Mouse (Mus musculus) layer of hippocampus, adult 2 months (tissue): ENCODE results near the gene Klc3. TPM values are rescaled to one million over a fixed set of nuclear protein-coding genes. Genes with fewer than 3 reads are reported as not detected.

ENCODE experiments used
- DNase-seq, 2 experiments: peaks; one replicate each; pipeline ENCODE4 v3.0.0; 2022; ENCODE audit warnings: low spot score in 2 of 2
- H3K27ac ChIP-seq: fragments of 200-600 bp; 2 replicates; pipeline ENCODE4 v1.8.1; 2022
- H3K4me3 ChIP-seq: fragments of 200-600 bp; 2 replicates; pipeline ENCODE4 v1.8.1; 2022; ENCODE audit warnings: mild to moderate bottlenecking
- CTCF ChIP-seq: fragments of 200-600 bp; conservative IDR thresholded peaks from 2 replicates; pipeline ENCODE4 v1.8.1; 2022; ENCODE audit warnings: antibody characterized with exemption, mild to moderate bottlenecking, moderate library complexity
- long read RNA-seq, 2 experiments: library from polyadenylated mRNA; stranded (forward); transcript quantifications; one replicate each; pipeline ENCODE4 v2.0.0; 2021; ENCODE audit warnings: borderline mapping rate in 2 of 2
- total RNA-seq, 2 experiments: library from RNA; stranded (reverse); gene quantifications; 2 replicates each; pipeline ENCODE4 v1.2.3; 2021

Gene Klc3
- total RNA-seq = 1 to 10 TPM; 3.2 to 3.5 TPM
- long read RNA-seq, experiment 1, partial matches to known transcripts = 1 of 2 reads
- long read RNA-seq, experiment 1, other reads (novel, unspliced or antisense) = 0 of 2 reads
- long read RNA-seq, experiment 2, partial matches to known transcripts = 0 of 1 reads
- long read RNA-seq, experiment 2, other reads (novel, unspliced or antisense) = 1 of 1 reads

DNA sequence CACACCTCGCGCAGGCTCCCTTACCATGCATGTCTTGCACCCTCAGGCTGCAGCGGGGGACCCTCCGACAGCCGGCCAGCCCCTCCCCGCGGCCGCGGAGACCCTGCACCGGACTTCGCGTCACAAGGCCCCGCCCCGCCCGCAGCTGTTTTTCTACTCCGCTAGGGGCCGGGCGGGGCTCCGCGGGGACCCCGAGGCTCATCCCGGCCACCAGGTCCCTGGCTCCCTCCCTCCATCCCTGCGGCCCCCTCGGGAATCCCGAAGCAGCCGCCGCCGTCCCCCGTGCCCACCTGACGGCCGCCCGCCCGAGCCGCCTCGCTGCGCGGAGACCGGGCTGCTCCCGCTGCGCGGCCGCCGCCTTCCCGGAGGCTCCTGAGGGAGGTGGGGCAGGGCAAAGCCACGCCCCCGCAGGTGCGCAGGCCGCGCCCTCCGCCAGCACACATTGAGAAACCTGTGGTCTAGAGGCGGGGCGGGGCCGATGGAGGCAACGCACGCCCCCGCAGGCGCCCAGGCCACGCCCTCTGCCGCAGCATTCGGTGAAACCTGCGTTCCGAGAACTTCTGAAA lies at the start of gene Klc3:
Gene Klc3, minus strand, starts transcription at position 374 of the 566 bp plus-strand sequence.
- peak within 1 kb of the TSS; percentile 54 for H3K4me3 ChIP-seq
- DNase-seq = no peak
- TF ChIP-seq CTCF = no peak
- H3K27ac ChIP-seq = no peak within 1 kb of the TSS

DNA sequence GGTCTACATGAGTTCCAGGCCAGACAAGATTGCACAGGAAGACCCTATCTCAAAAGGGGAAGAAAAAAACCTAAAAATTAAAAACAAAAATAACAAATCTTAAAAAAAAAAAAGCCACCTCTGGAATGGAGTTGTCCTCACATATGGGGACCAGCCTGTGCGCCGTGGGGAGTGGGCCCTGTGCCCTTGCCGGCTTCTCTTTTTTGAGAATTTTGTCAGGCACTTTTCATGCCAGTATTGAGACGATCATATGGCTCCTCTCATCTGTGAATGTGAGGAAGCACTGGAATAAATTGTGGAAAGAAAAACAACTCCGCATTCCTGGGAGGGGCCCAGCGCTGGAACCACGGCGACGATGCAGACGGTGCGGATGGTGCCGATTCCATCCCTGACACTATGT lies 45.3 kb upstream of the Klc3 start:
- no peak for DNase-seq
- H3K27ac ChIP-seq = peak overlapping the region; percentile 64
- H3K4me3 ChIP-seq = no peak overlapping the region
- TF ChIP-seq CTCF = no peak

DNA sequence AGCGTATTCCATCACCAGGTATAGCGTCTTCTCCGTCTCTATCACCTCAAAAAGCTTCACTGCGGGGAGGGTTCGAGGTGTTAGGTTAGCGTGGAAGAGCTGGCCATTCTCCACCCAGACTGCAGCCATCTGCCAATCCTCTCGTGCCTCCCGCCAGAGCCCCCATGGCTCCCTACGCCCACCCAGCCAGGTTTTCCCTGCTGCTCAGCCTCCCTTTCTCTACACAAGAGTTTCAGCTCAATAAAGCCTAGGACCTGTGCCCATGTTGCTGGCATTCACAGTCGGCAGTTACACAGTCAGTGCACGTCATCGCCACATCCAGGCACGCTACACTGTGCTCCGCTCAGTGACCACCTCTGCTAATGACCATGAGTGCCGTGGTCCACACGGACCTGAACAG lies 43.8 kb upstream of the Klc3 start:
- Histone ChIP-seq H3K4me3 (no peak overlapping the region), H3K27ac (peak overlapping the region; percentile 55; the same call in 1 of the 2 replicates)
- peak in 1 of 2 experiments; percentile 45 for DNase-seq

DNA sequence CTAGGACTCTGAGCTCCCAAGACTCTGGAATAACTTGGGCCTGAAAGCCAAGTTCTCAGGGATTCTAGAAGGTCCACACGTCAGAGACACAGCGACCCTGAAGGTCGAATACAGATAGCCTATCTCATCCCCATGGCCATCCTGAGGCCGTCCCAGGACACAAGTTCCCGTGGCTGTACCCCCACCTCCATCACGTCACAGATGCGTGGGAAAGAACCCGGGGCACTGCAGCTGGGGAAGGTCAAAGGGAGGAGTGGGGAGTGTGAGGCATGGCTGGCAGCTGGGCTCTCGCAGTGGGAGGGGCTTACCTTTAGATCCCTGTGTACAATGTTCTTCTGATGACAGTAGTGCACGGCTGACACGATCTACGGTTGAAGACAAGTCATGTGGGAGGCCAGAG lies 40.9 kb upstream of the Klc3 start:
- DNase-seq = no peak
- no peak for TF ChIP-seq CTCF
- H3K4me3 ChIP-seq = no peak overlapping the region
- no peak overlapping the region for H3K27ac ChIP-seq

More for the DNA sequence above, 43.8 kb upstream of the Klc3 start:
- no peak for TF ChIP-seq CTCF

DNA sequence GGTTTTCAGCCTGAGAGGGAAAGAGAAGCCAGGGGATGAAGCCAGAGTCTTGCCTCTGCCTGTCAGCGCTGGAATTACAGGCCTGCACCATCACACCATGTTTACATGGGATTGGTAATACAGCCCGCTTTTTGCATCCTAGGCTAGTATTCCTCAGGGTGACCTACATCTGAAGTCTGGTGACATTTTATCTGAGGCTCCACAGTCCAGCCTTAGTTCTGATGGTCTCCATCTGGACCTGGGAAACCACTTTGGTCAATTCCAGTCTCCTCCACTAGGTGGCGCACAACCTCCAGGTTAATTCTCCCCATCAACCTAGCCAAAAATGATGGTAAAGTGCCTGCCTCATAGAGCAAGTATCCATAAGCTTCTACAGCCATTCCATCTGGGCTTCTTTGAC lies 39.4 kb upstream of the Klc3 start:
- peak; percentile 67 to 90 for DNase-seq
- peak; percentile 96 for TF ChIP-seq CTCF
- Histone ChIP-seq H3K4me3 (no peak overlapping the region), H3K27ac (no peak overlapping the region)

DNA sequence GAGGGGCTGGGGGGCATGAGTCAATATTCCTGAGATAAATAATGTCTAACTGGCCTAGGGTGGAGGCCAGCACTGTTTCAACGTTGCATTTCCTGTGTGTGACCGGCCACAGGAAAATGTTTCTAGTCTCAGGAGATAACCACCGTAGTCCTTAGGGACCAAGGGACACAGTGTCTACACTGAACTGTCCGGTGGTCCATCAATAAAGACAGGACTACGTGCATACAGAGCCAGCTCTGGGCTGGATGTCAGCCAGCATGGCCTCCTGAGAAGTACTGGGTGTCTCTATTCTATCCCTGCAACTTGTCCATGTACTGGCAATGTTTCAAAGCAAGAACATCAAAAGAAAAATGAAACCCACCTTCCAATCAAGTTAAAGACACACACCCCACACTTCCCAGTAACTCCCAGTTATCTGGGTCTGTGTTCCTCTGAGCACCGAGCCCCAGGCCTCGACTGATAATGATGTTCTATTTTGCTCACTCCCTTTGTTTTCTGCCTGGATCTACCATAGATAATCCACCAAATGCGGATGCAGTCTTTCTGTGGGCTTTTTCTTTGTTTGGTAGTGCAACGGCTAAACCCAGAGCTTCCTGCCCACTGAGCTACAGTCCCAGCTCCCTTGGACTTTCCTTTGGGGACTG lies 37.7 kb upstream of the Klc3 start:
- no peak for DNase-seq
- no peak for TF ChIP-seq CTCF

DNA sequence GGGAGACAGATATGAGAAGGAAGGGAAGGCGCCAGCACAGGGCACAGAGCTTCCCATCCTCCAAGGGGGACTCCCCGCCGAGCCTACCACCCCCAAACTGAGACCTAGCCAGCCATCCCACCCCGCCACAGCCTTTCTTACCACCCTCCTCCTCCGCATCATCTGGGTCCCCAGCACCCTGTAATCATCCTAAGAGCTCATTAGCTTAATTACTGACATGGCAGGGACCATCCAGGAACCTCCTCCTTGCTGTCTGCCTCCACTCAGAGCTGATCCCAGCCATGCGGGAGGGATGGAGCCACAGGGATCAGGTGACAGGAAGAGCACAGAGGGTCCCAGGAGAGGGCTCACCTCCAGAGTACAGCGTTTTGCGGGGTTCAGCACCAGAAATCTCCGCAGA lies 33.1 kb upstream of the Klc3 start:
- Histone ChIP-seq H3K27ac (no peak overlapping the region; the same call in 1 of the 2 replicates), H3K4me3 (no peak overlapping the region)
- no peak for TF ChIP-seq CTCF
- peak; percentile 71 to 84 for DNase-seq

More for the DNA sequence above, 37.7 kb upstream of the Klc3 start:
- Histone ChIP-seq H3K27ac (no peak overlapping the region), H3K4me3 (no peak overlapping the region)

DNA sequence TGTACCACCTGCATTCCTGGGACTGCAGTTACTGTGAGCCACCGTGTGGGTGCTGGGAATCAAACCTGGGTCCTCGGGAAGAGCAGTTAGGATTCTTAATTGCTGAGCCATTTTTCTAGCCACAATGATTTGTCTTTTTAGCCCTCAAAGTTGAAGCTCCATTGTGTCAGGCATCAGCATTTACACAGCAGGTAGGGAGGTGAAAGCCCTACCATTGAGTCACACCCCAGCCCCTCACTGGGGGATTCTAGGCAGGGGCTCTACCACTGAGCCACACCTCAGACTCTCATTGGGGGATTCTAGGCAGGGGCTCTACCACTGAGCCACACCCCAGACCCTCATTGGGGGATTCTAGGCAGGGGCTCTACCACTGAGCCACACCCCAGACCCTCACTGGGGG lies 32.4 kb upstream of the Klc3 start:
- no peak overlapping the region for H3K27ac ChIP-seq
- DNase-seq = no peak
- H3K4me3 ChIP-seq = no peak overlapping the region
- no peak for TF ChIP-seq CTCF

DNA sequence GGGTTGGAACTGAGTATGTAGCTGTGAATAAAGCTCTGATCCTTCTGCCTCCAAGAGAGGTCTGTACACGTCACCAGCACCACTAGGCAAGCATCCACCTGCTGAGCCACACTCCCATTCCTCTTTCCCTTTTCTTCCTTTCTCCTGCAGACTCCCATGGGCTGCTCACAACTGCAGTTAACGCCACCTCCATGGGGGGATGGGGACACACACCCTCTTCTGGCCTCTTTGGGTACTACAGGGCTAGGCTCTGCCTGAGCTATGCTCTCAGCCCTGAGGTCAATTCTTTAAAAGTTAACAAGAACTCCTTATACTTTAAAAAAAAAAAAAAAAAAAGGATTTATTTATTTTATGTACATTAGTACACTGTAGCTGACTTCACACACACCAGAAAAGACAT lies 28.6 kb upstream of the Klc3 start:
- TF ChIP-seq CTCF = peak; percentile 56
- no peak overlapping the region for H3K27ac ChIP-seq
- no peak overlapping the region for H3K4me3 ChIP-seq
- DNase-seq = no peak

DNA sequence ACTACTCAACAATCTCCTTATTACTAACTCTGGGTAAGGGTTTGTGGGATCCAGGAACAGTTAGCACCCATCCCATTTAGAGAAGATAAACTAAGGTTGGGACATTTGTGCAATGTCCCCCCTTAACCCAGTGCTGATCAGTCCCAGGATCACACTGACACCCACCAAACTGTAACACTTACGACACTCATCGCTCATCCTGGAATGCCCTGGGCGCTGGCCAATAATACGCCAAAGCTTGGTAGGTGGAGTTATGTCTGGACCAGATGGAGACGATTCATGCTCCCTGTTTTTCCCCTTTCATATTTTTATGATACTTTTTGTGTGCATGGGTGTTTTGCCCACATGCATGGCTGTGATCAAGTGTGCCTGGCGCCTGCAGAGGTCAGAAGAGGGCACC lies 26.5 kb upstream of the Klc3 start:
- no peak overlapping the region for H3K4me3 ChIP-seq
- DNase-seq = peak in 1 of 2 experiments; percentile 38
- no peak for TF ChIP-seq CTCF
- H3K27ac ChIP-seq = no peak overlapping the region

DNA sequence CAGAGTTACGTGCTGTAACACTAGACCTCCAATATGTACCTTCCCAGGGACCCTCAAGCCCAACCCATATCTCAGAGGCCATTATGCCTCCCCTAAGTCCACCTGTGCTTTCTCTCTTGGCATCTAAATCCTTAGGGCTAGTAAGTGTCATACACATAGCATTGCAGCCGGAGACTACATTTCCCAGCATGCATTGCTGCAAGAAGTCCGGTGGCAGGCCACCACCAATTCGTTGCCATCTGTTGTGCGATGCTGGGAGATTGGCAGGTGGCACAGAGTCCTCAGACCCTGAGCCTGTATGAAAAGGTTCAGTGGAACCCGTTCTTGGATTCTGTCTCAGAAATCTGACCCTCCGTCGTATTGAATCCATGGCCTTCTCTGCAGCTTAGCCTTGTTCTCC lies 25.8 kb upstream of the Klc3 start:
- no peak for TF ChIP-seq CTCF
- DNase-seq = no peak
- H3K27ac ChIP-seq = no peak overlapping the region
- no peak overlapping the region for H3K4me3 ChIP-seq

DNA sequence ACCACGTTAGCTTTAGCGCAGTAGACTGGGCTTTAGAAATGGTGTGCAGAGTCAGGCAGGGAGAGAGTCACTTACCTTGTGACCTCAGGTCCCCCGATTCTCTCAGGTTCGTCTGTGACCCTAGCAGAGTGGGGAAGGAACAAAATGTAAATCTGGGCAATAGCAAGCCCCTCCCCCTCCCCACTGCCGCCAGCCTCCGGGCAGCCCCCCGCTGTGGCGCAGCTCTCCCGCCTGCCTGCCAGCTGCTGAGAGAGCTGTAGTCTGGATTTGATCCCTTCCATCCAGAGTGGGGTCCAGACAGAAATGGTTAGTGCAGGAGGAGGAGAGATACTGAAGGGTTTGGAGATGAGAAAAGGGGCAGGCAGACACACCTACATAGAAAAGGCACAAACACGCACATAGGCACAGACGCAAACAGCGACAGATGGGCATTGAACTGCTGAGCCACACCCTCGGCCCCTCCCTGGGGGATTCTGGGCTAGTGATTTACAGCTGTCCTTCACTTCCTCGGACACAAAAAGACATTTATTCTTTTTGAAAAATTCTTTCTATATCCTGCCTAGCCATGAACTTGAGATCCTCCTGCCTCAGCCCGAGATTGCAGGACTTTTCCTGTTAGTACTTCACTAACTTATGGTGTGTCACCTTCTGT lies 24.2 kb upstream of the Klc3 start:
- no peak overlapping the region for H3K4me3 ChIP-seq
- no peak for DNase-seq
- no peak for TF ChIP-seq CTCF
- H3K27ac ChIP-seq = no peak overlapping the region

DNA sequence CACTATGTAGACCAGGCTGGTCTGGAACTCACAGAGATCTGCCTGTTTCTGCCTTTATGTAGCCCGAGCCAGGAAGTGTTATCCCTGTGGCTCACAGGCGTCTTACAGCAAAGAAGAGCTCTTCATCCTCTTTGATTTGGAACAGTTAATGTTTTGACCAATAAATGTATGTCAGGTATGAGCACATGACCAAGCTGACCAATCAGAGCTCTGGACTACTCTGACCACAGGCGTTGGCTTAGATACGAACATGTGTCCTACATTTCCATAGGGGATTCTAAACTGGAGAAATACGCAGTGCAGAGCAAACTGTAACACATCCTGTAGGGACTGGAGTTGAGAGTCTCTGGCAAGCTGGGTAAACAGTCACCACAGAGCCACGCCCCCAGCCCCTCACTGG lies 23.0 kb upstream of the Klc3 start:
- no peak for TF ChIP-seq CTCF
- DNase-seq = no peak
- no peak overlapping the region for H3K4me3 ChIP-seq
- peak overlapping the region; percentile 18; the same call in 1 of the 2 replicates for H3K27ac ChIP-seq
